Mouse (Mus musculus) heart, adult 8-10 months (tissue): Measurements from ENCODE around the gene Epb41. TPM values are rescaled to one million over a fixed set of nuclear protein-coding genes. Genes with fewer than 3 reads are reported as not detected.

Source experiments
- DNase-seq: peaks from one replicate; pipeline ENCODE4 v3.0.0; 2022; ENCODE audit warnings: low spot score
- total RNA-seq, 4 experiments: library from RNA; stranded (reverse); gene quantifications; 2 replicates each; pipeline ENCODE4 v1.2.4; 2022

The Epb41 gene
- total RNA-seq, 4 experiments from 2014 or later: 117 to 139 (median 131) TPM

GRCm38 (mm10) chr4:132074077-132074932, 816 bp downstream of the Epb41 start, which contains the start of gene Gm10300:
Gene Gm10300, plus strand, starts transcription at chr4:132074697.
- DNase-seq: peak; percentile 60

GRCm38 (mm10) chr4:132072946-132073345, 2.2 kb downstream of the Epb41 start:
- DNase-seq: no peak

GRCm38 (mm10) chr4:132072156-132072555, 3.0 kb downstream of the Epb41 start:
- no peak for DNase-seq

GRCm38 (mm10) chr4:132071674-132072073, 3.4 kb downstream of the Epb41 start:
- no peak for DNase-seq

- no peak for DNase-seq
These were observed 7.2 kb downstream of the Epb41 start for GRCm38 (mm10) chr4:132067938-132068235.

GRCm38 (mm10) chr4:132067112-132067937, 7.8 kb downstream of the Epb41 start:
- DNase-seq: no peak

- peak; percentile 87 for DNase-seq
These were observed 8.9 kb downstream of the Epb41 start for GRCm38 (mm10) chr4:132066101-132066773.

GRCm38 (mm10) chr4:132065578-132065977, 9.5 kb downstream of the Epb41 start:
- no peak for DNase-seq

- DNase-seq: no peak
These were observed 10.6 kb downstream of the Epb41 start for GRCm38 (mm10) chr4:132064550-132064949.

- no peak for DNase-seq
These were observed 11.9 kb downstream of the Epb41 start for GRCm38 (mm10) chr4:132062934-132063884.

GRCm38 (mm10) chr4:132062289-132062688, 12.8 kb downstream of the Epb41 start:
- DNase-seq: no peak

GRCm38 (mm10) chr4:132060040-132060832, 14.9 kb downstream of the Epb41 start:
- no peak for DNase-seq

- DNase-seq: no peak
These were observed 15.6 kb downstream of the Epb41 start for GRCm38 (mm10) chr4:132059541-132059940.

GRCm38 (mm10) chr4:132057311-132057710, 17.8 kb downstream of the Epb41 start:
- DNase-seq: no peak

GRCm38 (mm10) chr4:132051321-132052275, 23.5 kb downstream of the Epb41 start:
- DNase-seq: no peak

GRCm38 (mm10) chr4:132049549-132050200, 25.4 kb downstream of the Epb41 start:
- no peak for DNase-seq

- DNase-seq: peak; percentile 83
These were observed 26.1 kb downstream of the Epb41 start for GRCm38 (mm10) chr4:132048995-132049404.
